Mouse (Mus musculus): ENCODE measurements around the gene Rab35.

DNA sequence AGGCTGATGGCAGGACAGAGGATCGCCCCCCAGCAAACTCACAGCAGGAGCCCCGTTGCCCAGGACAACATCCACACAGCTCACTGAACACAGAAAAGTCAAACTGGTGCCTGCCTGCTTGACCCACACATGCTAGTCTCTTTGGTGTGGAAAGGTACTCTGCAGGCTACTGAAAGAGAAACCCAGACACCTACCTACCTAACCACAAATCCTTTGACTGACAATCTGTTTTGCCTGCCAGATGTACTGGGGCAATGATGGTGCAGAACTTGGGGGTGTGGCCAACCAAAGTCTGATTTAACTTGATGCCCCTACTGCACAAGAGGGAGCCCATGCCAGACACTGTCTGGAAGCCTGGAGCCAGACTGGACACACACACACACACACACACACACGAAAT is 61.6 kb downstream of the Rab35 start:
- no peak for TF ChIP-seq CTCF (IDR thresholded peaks at IDR 0.05; ENCODE audit: low read depth, low read length)
- TF ChIP-seq POLR2A (IDR thresholded peaks at IDR 0.05; ENCODE audit: extremely low read depth, insufficient read depth, low read length) = no peak

Data from liver, adult 2 months (tissue).